Mouse (Mus musculus): ENCODE measurements around the gene Kdm4a. TPM values are rescaled to one million over a fixed set of nuclear protein-coding genes. Genes with fewer than 3 reads are reported as not detected.

The Kdm4a gene
- polyA plus RNA-seq, 1 experiment = 31.9 TPM

- Histone ChIP-seq H3K27me3 (replicated peaks; ENCODE audit: control insufficient read depth, insufficient read depth, low read length) (no peaks in the 10 kb centered on the region), H3K4me1 (ENCODE audit: control insufficient read depth, insufficient read depth, low read length) (no peaks in the 10 kb centered on the region; the same call in 1 of the 2 replicates), H3K27ac (ENCODE audit: insufficient read depth, low read depth, low read length) (no peak overlapping the region), H3K4me3 (ENCODE audit: insufficient read depth, low read depth, low read length) (no peak overlapping the region), H3K36me3 (ENCODE audit: control insufficient read depth, insufficient read depth, low read length) (no peaks in the 10 kb centered on the region)
- WGBS = 79% methylated on average over 2 of the region's 2 CpGs
- no peak for DNase-seq
- TF ChIP-seq POLR2A (IDR thresholded peaks at IDR 0.05; ENCODE audit: low read depth, low read length) = no peak
- TF ChIP-seq CTCF (conservative IDR thresholded peaks at IDR 0.05; ENCODE audit: insufficient read depth, insufficient read length, low read depth, low read length) = no peak
Observed at GRCm38 (mm10) chr4:118088771-118089170, 91.1 kb downstream of the Kdm4a start.

Other genes starting within 250 kb of the Kdm4a start
- 49.1 and 50.7 TPM in 2 replicates for gene St3gal3, start 45.1 kb downstream of the Kdm4a start, polyA plus RNA-seq (2012; rRNA removed)
- 89.9 and 114 TPM in 2 replicates for gene Ptprf, start 111.4 kb upstream of the Kdm4a start, polyA plus RNA-seq (2012; rRNA removed)
- 20.1 and 23.7 TPM in 2 replicates for gene Szt2, start 229.2 kb upstream of the Kdm4a start, polyA plus RNA-seq (2012; rRNA removed)
- gene Med8, start 229.3 kb upstream of the Kdm4a start, polyA plus RNA-seq (2012; rRNA removed) = 27.6 and 31.0 TPM in 2 replicates
- gene Elovl1, start 248.1 kb upstream of the Kdm4a start, polyA plus RNA-seq (2012; rRNA removed) = 303 and 333 TPM in 2 replicates